Mouse (Mus musculus) midbrain, embryonic 16.5 days (tissue): ENCODE results near the gene Dpy30. TPM values are rescaled to one million over a fixed set of nuclear protein-coding genes. Genes with fewer than 3 reads are reported as not detected.
"Not testable (repeated sequence)": the region's sequence is repeated elsewhere in the genome, so short reads cannot be mapped to it uniquely, and the experiment has no call there.

ENCODE experiments used
- ATAC-seq: fragments of 200-750 bp; cut with Nextera tagmentation; 2 replicates; pipeline ENCODE4 v1.8.0; 2017; ENCODE audit warnings: moderate TSS enrichment
- H3K27ac ChIP-seq: fragments of 300-500 bp; sonication (generic); 2 replicates; pipeline ENCODE4 v1.5.1; 2014; ENCODE audit warnings: mild to moderate bottlenecking, low read length, mixed read lengths
- H3K27me3 ChIP-seq: fragments of 300-500 bp; sonication (generic); 2 replicates; pipeline ENCODE4 v1.6.1; 2014; ENCODE audit warnings: low read depth, low read length, mixed read lengths; ENCODE audit not compliant: control insufficient read depth, insufficient read depth
- H3K36me3 ChIP-seq: fragments of 300-500 bp; sonication (generic); 2 replicates; pipeline ENCODE4 v1.6.1; 2014; ENCODE audit warnings: mild to moderate bottlenecking, low read length, moderate library complexity, mixed read lengths; ENCODE audit not compliant: control insufficient read depth, insufficient read depth
- H3K4me1 ChIP-seq: fragments of 300-500 bp; sonication (generic); 2 replicates; pipeline ENCODE4 v1.6.1; 2014; ENCODE audit warnings: mild to moderate bottlenecking, low read length, mixed read lengths; ENCODE audit not compliant: control insufficient read depth, insufficient read depth
- H3K4me2 ChIP-seq: fragments of 300-500 bp; sonication (generic); 2 replicates; pipeline ENCODE4 v1.6.1; 2014; ENCODE audit warnings: mild to moderate bottlenecking, low read length, mixed read lengths
- H3K4me3 ChIP-seq: fragments of 300-500 bp; sonication (generic); 2 replicates; pipeline ENCODE4 v1.5.1; 2014; ENCODE audit warnings: low read depth, mild to moderate bottlenecking, low read length, moderate library complexity, mixed read lengths
- H3K9ac ChIP-seq: fragments of 300-500 bp; sonication (generic); 2 replicates; pipeline ENCODE4 v1.6.1; 2014; ENCODE audit warnings: low read depth, low read length, mixed read lengths
- H3K9me3 ChIP-seq: fragments of 300-500 bp; sonication (generic); replicated peaks from 2 replicates; pipeline ENCODE4 v1.6.1; 2014; ENCODE audit warnings: mild to moderate bottlenecking, low read length, mixed read lengths; ENCODE audit not compliant: control insufficient read depth, poor library complexity, severe bottlenecking
- WGBS: fragments of 180-500 bp; shearing (Covaris S2); extraction: QIAGEN DNeasy Blood & Tissue Kit; methylation state at CpG from one replicate; pipeline ENCODE4 v1.1.7; 2014; 5-methylcytosine and 5-hydroxymethylcytosine counted together
- polyA plus RNA-seq: library from polyadenylated mRNA; unstranded; fragments of >200 nt; fragmentation: Nextera tagmentation; extraction: Ambion mirVana; gene quantifications from 2 replicates; pipeline ENCODE4 v1.2.1, GENCODE M21; 2015

Gene Dpy30
- polyA plus RNA-seq, result 204 and 220 TPM in 2 replicates

- H3K4me1 ChIP-seq, result no peaks in the 10 kb centered on the region
- H3K27ac ChIP-seq, result no peak within 1 kb of the TSS
- no peak within 1 kb of the TSS for H3K4me3 ChIP-seq
- no peaks in the 10 kb centered on the region for H3K36me3 ChIP-seq
- no peaks in the 10 kb centered on the region for H3K9me3 ChIP-seq
- ATAC-seq, result no peak
- no peak within 1 kb of the TSS for H3K4me2 ChIP-seq
- H3K27me3 ChIP-seq, result no peaks in the 10 kb centered on the region
- WGBS, result 72% methylated on average over 2 of the region's 2 CpGs
- no peak within 1 kb of the TSS for H3K9ac ChIP-seq
These were observed at the start of gene Dpy30 for GRCm38 (mm10) chr17:74323844-74324243. Gene Dpy30, minus strand, starts transcription at chr17:74323944.

- Histone ChIP-seq H3K9me3 (no peaks in the 10 kb centered on the region), H3K9ac (no peak overlapping the region), H3K27ac (no peak overlapping the region), H3K4me3 (no peak overlapping the region), H3K36me3 (peaks cover 16% of the 10 kb centered on the region), H3K4me2 (no peak overlapping the region), H3K27me3 (no peaks in the 10 kb centered on the region), H3K4me1 (no peaks in the 10 kb centered on the region)
- ATAC-seq, result no peak
- 100% methylated on average over 1 of the region's 1 CpGs for WGBS
These were observed 39.8 kb upstream of the Dpy30 start for GRCm38 (mm10) chr17:74363592-74363991.

GRCm38 (mm10) chr17:74341151-74341550 lies 17.4 kb upstream of the Dpy30 start:
- Histone ChIP-seq H3K9ac (peak overlapping the region; percentile 51; the same call in 1 of the 2 replicates), H3K4me2 (peak overlapping the region; percentile 69), H3K4me3 (peak overlapping the region; percentile 100), H3K27ac (no peak overlapping the region), H3K36me3 (no peaks in the 10 kb centered on the region), H3K4me1 (peaks cover 43% of the 10 kb centered on the region), H3K27me3 (no peaks in the 10 kb centered on the region), H3K9me3 (no peaks in the 10 kb centered on the region)
- ATAC-seq, result no peak
- 35% methylated on average over 5 of the region's 5 CpGs for WGBS

- H3K9ac ChIP-seq, result peak within 1 kb of the TSS; percentile 97
- H3K36me3 ChIP-seq, result no peaks in the 10 kb centered on the region
- ATAC-seq, result peak; percentile 73
- H3K4me2 ChIP-seq, result peak within 1 kb of the TSS; percentile 69
- peak within 1 kb of the TSS; percentile 98 for H3K27ac ChIP-seq
- peaks cover 43% of the 10 kb centered on the region for H3K4me1 ChIP-seq
- no peaks in the 10 kb centered on the region for H3K27me3 ChIP-seq
- H3K9me3 ChIP-seq, result no peaks in the 10 kb centered on the region
- WGBS, result under 1% methylated on average over 71 of the region's 90 CpGs
- H3K4me3 ChIP-seq, result peak within 1 kb of the TSS; percentile 100
These were observed 15.4 kb upstream of the Dpy30 start, which contains the start of gene Spast for GRCm38 (mm10) chr17:74338937-74339804. Gene Spast, plus strand, starts transcription at chr17:74338987.

- no peaks in the 10 kb centered on the region for H3K27me3 ChIP-seq
- peak overlapping the region; percentile 69 for H3K4me2 ChIP-seq
- under 1% methylated on average over 36 of the region's 50 CpGs for WGBS
- no peaks in the 10 kb centered on the region for H3K9me3 ChIP-seq
- H3K9ac ChIP-seq, result peak overlapping the region; percentile 97
- peak overlapping the region; percentile 100 for H3K4me3 ChIP-seq
- H3K27ac ChIP-seq, result peak overlapping the region; percentile 98
- H3K36me3 ChIP-seq, result no peaks in the 10 kb centered on the region
- ATAC-seq, result peak; percentile 92
- peaks cover 41% of the 10 kb centered on the region for H3K4me1 ChIP-seq
These were observed 14.6 kb upstream of the Dpy30 start for GRCm38 (mm10) chr17:74338225-74338931.

GRCm38 (mm10) chr17:74331049-74331676 lies 7.4 kb upstream of the Dpy30 start:
- H3K9ac ChIP-seq, result no peak overlapping the region
- H3K4me2 ChIP-seq, result no peak overlapping the region
- no peaks in the 10 kb centered on the region for H3K4me1 ChIP-seq
- H3K4me3 ChIP-seq, result no peak overlapping the region
- H3K9me3 ChIP-seq, result no peaks in the 10 kb centered on the region
- WGBS, result 84% methylated on average over 9 of the region's 9 CpGs
- no peaks in the 10 kb centered on the region for H3K27me3 ChIP-seq
- no peak overlapping the region for H3K27ac ChIP-seq
- H3K36me3 ChIP-seq, result no peaks in the 10 kb centered on the region
- ATAC-seq, result no peak

- not testable (repeated sequence) for H3K36me3 ChIP-seq, H3K4me3 ChIP-seq, H3K4me1 ChIP-seq, H3K9me3 ChIP-seq, H3K27ac ChIP-seq, ATAC-seq, H3K9ac ChIP-seq, H3K4me2 ChIP-seq, H3K27me3 ChIP-seq
- 47% methylated on average over 2 of the region's 2 CpGs for WGBS
These were observed 4.4 kb upstream of the Dpy30 start for GRCm38 (mm10) chr17:74328146-74328545.

GRCm38 (mm10) chr17:74327195-74327594 lies 3.5 kb upstream of the Dpy30 start:
- H3K9me3 ChIP-seq, H3K27ac ChIP-seq, H3K36me3 ChIP-seq, H3K4me2 ChIP-seq, H3K9ac ChIP-seq, H3K27me3 ChIP-seq, H3K4me3 ChIP-seq, H3K4me1 ChIP-seq, ATAC-seq: not testable (repeated sequence)
- WGBS, result 84% methylated on average over 7 of the region's 7 CpGs
